Mouse (Mus musculus) liver, embryonic 13.5 days (tissue): ENCODE results near the gene Mien1. TPM values are rescaled to one million over a fixed set of nuclear protein-coding genes. Genes with fewer than 3 reads are reported as not detected.

Experiments
- ATAC-seq: fragments of 200-750 bp; cut with Nextera tagmentation; 2 replicates; pipeline ENCODE4 v1.8.0; 2017; ENCODE audit warnings: low read depth, mild to moderate bottlenecking, moderate number of reproducible peaks, moderate library complexity
- DNase-seq: peaks from one replicate; pipeline ENCODE4 v3.0.0; 2022
- H3K27ac ChIP-seq: fragments of 300-500 bp; sonication (generic); 2 replicates; pipeline ENCODE4 v1.5.1; 2015; ENCODE audit warnings: moderate library complexity, mild to moderate bottlenecking, inconsistent platforms
- H3K27me3 ChIP-seq: fragments of 300-500 bp; sonication (generic); 2 replicates; pipeline ENCODE4 v1.6.1; 2015; ENCODE audit warnings: mild to moderate bottlenecking, inconsistent platforms
- H3K36me3 ChIP-seq: fragments of 300-500 bp; sonication (generic); 2 replicates; pipeline ENCODE4 v1.6.1; 2015; ENCODE audit warnings: mild to moderate bottlenecking, inconsistent platforms
- H3K4me1 ChIP-seq: fragments of 300-500 bp; sonication (generic); replicated peaks from 2 replicates; pipeline ENCODE4 v1.6.1; 2015; ENCODE audit warnings: inconsistent platforms
- H3K4me2 ChIP-seq: fragments of 300-500 bp; sonication (generic); 2 replicates; pipeline ENCODE4 v1.6.1; 2015; ENCODE audit warnings: inconsistent platforms, mild to moderate bottlenecking, moderate library complexity
- H3K4me3 ChIP-seq: fragments of 300-500 bp; sonication (generic); replicated peaks from 2 replicates; pipeline ENCODE4 v1.5.1; 2015; ENCODE audit warnings: mild to moderate bottlenecking, inconsistent platforms
- H3K9ac ChIP-seq: fragments of 300-500 bp; sonication (generic); 2 replicates; pipeline ENCODE4 v1.6.1; 2015; ENCODE audit warnings: mild to moderate bottlenecking, inconsistent platforms
- H3K9me3 ChIP-seq: fragments of 300-500 bp; sonication (generic); replicated peaks from 2 replicates; pipeline ENCODE4 v1.6.1; 2016; ENCODE audit warnings: inconsistent platforms
- WGBS: fragments of 180-500 bp; shearing (Covaris S2); methylation state at CpG from one replicate; pipeline ENCODE4 v1.1.7; 2015; ENCODE audit not compliant: insufficient replicate concordance; 5-methylcytosine and 5-hydroxymethylcytosine counted together
- polyA plus RNA-seq: library from polyadenylated mRNA; unstranded; fragments of >200 nt; fragmentation: Nextera tagmentation; extraction: Ambion mirVana; gene quantifications from 2 replicates; pipeline ENCODE4 v1.2.1, GENCODE M21; 2015

The Mien1 gene
- polyA plus RNA-seq, 1 experiment from 2014 or later, result 66.8 TPM

- no peaks in the 10 kb centered on the region for H3K4me1 ChIP-seq
- H3K9ac ChIP-seq, result no peak overlapping the region
- peaks cover 10% of the 10 kb centered on the region; the same call in 1 of the 2 replicates for H3K27me3 ChIP-seq
- ATAC-seq (no peak), DNase-seq (no peak)
- no peak overlapping the region for H3K4me3 ChIP-seq
- no peaks in the 10 kb centered on the region for H3K36me3 ChIP-seq
- H3K27ac ChIP-seq, result no peak overlapping the region
- H3K4me2 ChIP-seq, result no peak overlapping the region
- no peaks in the 10 kb centered on the region for H3K9me3 ChIP-seq
- WGBS, result 64% methylated on average over 11 of the region's 11 CpGs
These were observed 36.2 kb upstream of the Mien1 start for GRCm38 (mm10) chr11:98474967-98475366.

GRCm38 (mm10) chr11:98473916-98474479 is 35.2 kb upstream of the Mien1 start:
- Histone ChIP-seq H3K4me3 (no peak overlapping the region), H3K36me3 (no peaks in the 10 kb centered on the region), H3K4me2 (no peak overlapping the region), H3K27me3 (peaks cover 10% of the 10 kb centered on the region; the same call in 1 of the 2 replicates), H3K27ac (no peak overlapping the region), H3K9me3 (no peaks in the 10 kb centered on the region), H3K9ac (no peak overlapping the region), H3K4me1 (no peaks in the 10 kb centered on the region)
- ATAC-seq, result no peak
- WGBS, result 44% methylated on average over 8 of the region's 8 CpGs
- no peak for DNase-seq

- no peaks in the 10 kb centered on the region for H3K36me3 ChIP-seq
- 50% methylated on average over 4 of the region's 4 CpGs for WGBS
- no peak for ATAC-seq
These were observed 33.9 kb upstream of the Mien1 start for GRCm38 (mm10) chr11:98472696-98473095.

GRCm38 (mm10) chr11:98470795-98471194 is 32.0 kb upstream of the Mien1 start:
- DNase-seq, result no peak
- WGBS, result 51% methylated on average over 6 of the region's 6 CpGs
- no peak overlapping the region for H3K4me3 ChIP-seq
- H3K9ac ChIP-seq, result no peak overlapping the region
- H3K4me1 ChIP-seq, result no peaks in the 10 kb centered on the region
- peaks cover 14% of the 10 kb centered on the region; the same call in 1 of the 2 replicates for H3K27me3 ChIP-seq
- H3K4me2 ChIP-seq, result no peak overlapping the region
- H3K27ac ChIP-seq, result no peak overlapping the region
- no peaks in the 10 kb centered on the region for H3K9me3 ChIP-seq
- no peak for ATAC-seq
- H3K36me3 ChIP-seq, result no peaks in the 10 kb centered on the region

More at GRCm38 (mm10) chr11:98472696-98473095, 33.9 kb upstream of the Mien1 start:
- DNase-seq, result no peak
- Histone ChIP-seq H3K9ac (no peak overlapping the region; the same call in 1 of the 2 replicates), H3K4me3 (no peak overlapping the region), H3K4me1 (no peaks in the 10 kb centered on the region), H3K4me2 (no peak overlapping the region), H3K27me3 (peaks cover 14% of the 10 kb centered on the region; the same call in 1 of the 2 replicates), H3K27ac (no peak overlapping the region), H3K9me3 (no peaks in the 10 kb centered on the region)

- ATAC-seq (no peak), DNase-seq (no peak)
- Histone ChIP-seq H3K27me3 (peaks cover 14% of the 10 kb centered on the region; the same call in 1 of the 2 replicates), H3K27ac (no peak overlapping the region), H3K9me3 (no peaks in the 10 kb centered on the region), H3K36me3 (no peaks in the 10 kb centered on the region), H3K4me1 (no peaks in the 10 kb centered on the region), H3K9ac (no peak overlapping the region), H3K4me3 (no peak overlapping the region), H3K4me2 (no peak overlapping the region)
- 52% methylated on average over 22 of the region's 22 CpGs for WGBS
These were observed 31.2 kb upstream of the Mien1 start for GRCm38 (mm10) chr11:98469761-98470714.

- Histone ChIP-seq H3K27me3 (peaks cover 33% of the 10 kb centered on the region), H3K4me2 (no peak overlapping the region), H3K27ac (no peak overlapping the region), H3K4me3 (no peak overlapping the region), H3K9ac (no peak overlapping the region), H3K4me1 (no peaks in the 10 kb centered on the region), H3K36me3 (no peaks in the 10 kb centered on the region), H3K9me3 (no peaks in the 10 kb centered on the region)
- 46% methylated on average over 6 of the region's 6 CpGs for WGBS
- DNase-seq, result no peak
- no peak for ATAC-seq
These were observed 25.7 kb upstream of the Mien1 start for GRCm38 (mm10) chr11:98464516-98464915.

GRCm38 (mm10) chr11:98463911-98464310 is 25.1 kb upstream of the Mien1 start:
- Histone ChIP-seq H3K4me2 (no peak overlapping the region), H3K9ac (no peak overlapping the region), H3K4me1 (no peaks in the 10 kb centered on the region), H3K4me3 (no peak overlapping the region), H3K9me3 (no peaks in the 10 kb centered on the region), H3K36me3 (no peaks in the 10 kb centered on the region), H3K27ac (no peak overlapping the region), H3K27me3 (peaks cover 39% of the 10 kb centered on the region)
- WGBS, result 50% methylated on average over 9 of the region's 9 CpGs
- no peak for ATAC-seq
- DNase-seq, result no peak

- no peak for ATAC-seq
- WGBS, result 74% methylated on average over 6 of the region's 6 CpGs
- no peak for DNase-seq
- Histone ChIP-seq H3K27me3 (peaks cover 50% of the 10 kb centered on the region), H3K4me2 (no peak overlapping the region), H3K9ac (no peak overlapping the region), H3K4me1 (peaks cover 7% of the 10 kb centered on the region), H3K4me3 (no peak overlapping the region), H3K36me3 (no peaks in the 10 kb centered on the region), H3K27ac (no peak overlapping the region), H3K9me3 (no peaks in the 10 kb centered on the region)
These were observed 23.5 kb upstream of the Mien1 start for GRCm38 (mm10) chr11:98462255-98462654.

- H3K27ac ChIP-seq, result no peak overlapping the region
- no peaks in the 10 kb centered on the region for H3K9me3 ChIP-seq
- ATAC-seq, result no peak
- H3K27me3 ChIP-seq, result peaks cover 58% of the 10 kb centered on the region
- H3K9ac ChIP-seq, result no peak overlapping the region
- H3K36me3 ChIP-seq, result no peaks in the 10 kb centered on the region
- no peak overlapping the region for H3K4me3 ChIP-seq
- no peak overlapping the region for H3K4me2 ChIP-seq
- 45% methylated on average over 6 of the region's 6 CpGs for WGBS
- DNase-seq, result no peak
- H3K4me1 ChIP-seq, result peaks cover 11% of the 10 kb centered on the region
These were observed 22.4 kb upstream of the Mien1 start for GRCm38 (mm10) chr11:98461109-98461720.

GRCm38 (mm10) chr11:98459860-98460259 is 21.1 kb upstream of the Mien1 start:
- Histone ChIP-seq H3K27ac (no peak overlapping the region), H3K4me1 (peaks cover 11% of the 10 kb centered on the region), H3K4me3 (no peak overlapping the region), H3K4me2 (no peak overlapping the region), H3K27me3 (peaks cover 66% of the 10 kb centered on the region), H3K9ac (no peak overlapping the region), H3K9me3 (no peaks in the 10 kb centered on the region), H3K36me3 (peaks cover 10% of the 10 kb centered on the region)
- no peak for ATAC-seq
- WGBS, result 69% methylated on average over 9 of the region's 9 CpGs
- no peak for DNase-seq

GRCm38 (mm10) chr11:98459071-98459741 is 20.4 kb upstream of the Mien1 start:
- Histone ChIP-seq H3K9ac (no peak overlapping the region), H3K4me1 (peaks cover 11% of the 10 kb centered on the region), H3K36me3 (peaks cover 17% of the 10 kb centered on the region), H3K27me3 (peaks cover 66% of the 10 kb centered on the region), H3K4me3 (no peak overlapping the region), H3K27ac (no peak overlapping the region), H3K9me3 (no peaks in the 10 kb centered on the region), H3K4me2 (no peak overlapping the region)
- ATAC-seq, result no peak
- 15% methylated on average over 11 of the region's 11 CpGs for WGBS
- DNase-seq, result no peak
